ENCODE assay signal across 10 mouse cellular contexts in genomic region chr17:90696071-90696800, GRCm38 (mm10).
DNase-seq lines count a peak whose midpoint lies in the region; ATAC-seq lines count a peak whose summit lies in the region.
"Had no signal": no experiment of that assay in that cellular context is flagged by ENCODE, and none has a peak within 500 bp of the region (broad histone marks: within the 10 kb centered on the region; RNA-seq: fewer than 3 reads in every experiment).

No protein-coding gene starts in this region.

- intact Hi-C loops in left cerebral cortex, postnatal 36 days (cut with DNase I): no loop called here

- ATAC-seq in hindbrain, embryonic 14.5 days (ENCODE audit: low FRiP score): peak; percentile 80
- peak; percentile 69 for ATAC-seq in neural tube, embryonic 14.5 days (ENCODE audit: low read depth)

- H3K4me3 ChIP-seq in embryonic facial prominence, embryonic 10.5 days: no peak overlapping the region
- no peak overlapping the region for H3K4me3 ChIP-seq in hindbrain, embryonic 14.5 days (replicated peaks; ENCODE audit: low read length)
- no peak overlapping the region for H3K4me3 ChIP-seq in neural tube, embryonic 14.5 days (ENCODE audit: low read depth, low read length)

- WGBS in embryonic facial prominence, embryonic 10.5 days: 15% methylated on average over 6 of the region's 6 CpGs
- 4% methylated on average over 6 of the region's 6 CpGs for WGBS in hindbrain, embryonic 14.5 days
- WGBS in neural tube, embryonic 14.5 days: 11% methylated on average over 6 of the region's 6 CpGs

- no peaks in the 10 kb centered on the region for H3K27me3 ChIP-seq in embryonic facial prominence, embryonic 10.5 days (replicated peaks; ENCODE audit: low read depth, poor library complexity, severe bottlenecking)
- no peaks in the 10 kb centered on the region for H3K27me3 ChIP-seq in hindbrain, embryonic 14.5 days (ENCODE audit: control insufficient read depth, insufficient read depth, low read length)
- no peaks in the 10 kb centered on the region for H3K27me3 ChIP-seq in neural tube, embryonic 14.5 days (ENCODE audit: control insufficient read depth, insufficient read depth, low read length)

- H3K9ac ChIP-seq in hindbrain, embryonic 14.5 days: peak overlapping the region; percentile 8; the same call in 1 of the 2 replicates
- H3K9ac ChIP-seq in neural tube, embryonic 14.5 days (replicated peaks; ENCODE audit: low read depth, low read length): no peak overlapping the region

- H3K27ac ChIP-seq in embryonic facial prominence, embryonic 10.5 days (replicated peaks): peak overlapping the region; percentile 48
- peak overlapping the region; percentile 79 for H3K27ac ChIP-seq in hindbrain, embryonic 14.5 days
- peak overlapping the region; percentile 60 for H3K27ac ChIP-seq in neural tube, embryonic 14.5 days (ENCODE audit: low read depth, low read length)

- H3K4me1 ChIP-seq in embryonic facial prominence, embryonic 10.5 days: peaks cover 19% of the 10 kb centered on the region
- H3K4me1 ChIP-seq in hindbrain, embryonic 14.5 days (replicated peaks; ENCODE audit: control insufficient read depth, insufficient read depth, low read length): peaks cover 21% of the 10 kb centered on the region
- peaks cover 5% of the 10 kb centered on the region; the same call in 1 of the 2 replicates for H3K4me1 ChIP-seq in neural tube, embryonic 14.5 days (ENCODE audit: control insufficient read depth, insufficient read depth, low read length)

- no peak overlapping the region for H3K4me2 ChIP-seq in hindbrain, embryonic 14.5 days (replicated peaks)
- no peak overlapping the region for H3K4me2 ChIP-seq in neural tube, embryonic 14.5 days (ENCODE audit: low read depth, low read length)

- H3K9me3 ChIP-seq in embryonic facial prominence, embryonic 10.5 days: no peaks in the 10 kb centered on the region
- no peaks in the 10 kb centered on the region for H3K9me3 ChIP-seq in hindbrain, embryonic 14.5 days (ENCODE audit: control insufficient read depth, low read length)
- H3K9me3 ChIP-seq in neural tube, embryonic 14.5 days (ENCODE audit: control insufficient read depth, low read length): no peaks in the 10 kb centered on the region

- peak; percentile 15 for DNase-seq in left cerebral cortex, adult 11 months (ENCODE audit: low spot score)
- no peak for DNase-seq in left cerebral cortex, postnatal 36 days (ENCODE audit: low spot score in 2 of 2)
- peak; percentile 15 for DNase-seq in embryonic facial prominence, embryonic 10.5 days (ENCODE audit: low spot score)
- DNase-seq in hindbrain, embryonic 14.5 days (ENCODE audit: low spot score): peak; percentile 44
- DNase-seq in MN1 (ENCODE audit: low spot score): no peak
- DNase-seq in gastrocnemius, postnatal 4 days (ENCODE audit: low spot score in 2 of 2): no peak
- no peak for DNase-seq in kidney, postnatal 10 days
- DNase-seq: gastrocnemius, postnatal 36 days; kidney, postnatal 14 days had no signal

- no peaks in the 10 kb centered on the region for H3K36me3 ChIP-seq in embryonic facial prominence, embryonic 10.5 days (replicated peaks)
- H3K36me3 ChIP-seq in hindbrain, embryonic 14.5 days (replicated peaks; ENCODE audit: control insufficient read depth, insufficient read depth): no peaks in the 10 kb centered on the region
- no peaks in the 10 kb centered on the region for H3K36me3 ChIP-seq in neural tube, embryonic 14.5 days (ENCODE audit: control insufficient read depth, insufficient read depth, low read length)

Comparison
In these comparisons a context has a peak if more than half of its experiments do, and no peak if none do; other contexts are left out.
1. DNase-seq: peak in left cerebral cortex, adult 11 months (single experiment), embryonic facial prominence, embryonic 10.5 days (single experiment) and hindbrain, embryonic 14.5 days (single experiment); none in left cerebral cortex, postnatal 36 days (0 of 2), MN1 (single experiment), gastrocnemius, postnatal 4 days (0 of 2) and kidney, postnatal 10 days (single experiment).
2. Peak in every context shown above with its lines, with median percentiles within 50 percentile points of each other: H3K27ac ChIP-seq.